Mouse (Mus musculus) intestine, embryonic 14.5 days (tissue): ENCODE data around the gene Gm266. TPM values are rescaled to one million over a fixed set of nuclear protein-coding genes. Genes with fewer than 3 reads are reported as not detected.

Experiments
- ATAC-seq: fragments of 200-750 bp; cut with Nextera tagmentation; replicated peaks from 2 replicates; pipeline ENCODE4 v1.8.0; 2017; ENCODE audit warnings: low read depth, moderate number of reproducible peaks, moderate TSS enrichment, moderate library complexity; ENCODE audit not compliant: low FRiP score, low TSS enrichment
- DNase-seq: peaks from one replicate; pipeline ENCODE4 v3.0.0-alpha.2; 2018; ENCODE audit warnings: low spot score
- H3K27ac ChIP-seq: fragments of 300-500 bp; sonication (generic); 2 replicates; pipeline ENCODE4 v1.5.1; 2014; ENCODE audit warnings: low read depth, mild to moderate bottlenecking, control low read depth
- H3K27me3 ChIP-seq: fragments of 300-500 bp; sonication (generic); replicated peaks from 2 replicates; pipeline ENCODE4 v1.6.1; 2014; ENCODE audit warnings: low read length, control low read depth; ENCODE audit not compliant: control insufficient read depth, insufficient read depth
- H3K36me3 ChIP-seq: fragments of 300-500 bp; sonication (generic); 2 replicates; pipeline ENCODE4 v1.6.1; 2014; ENCODE audit warnings: low read length, control low read depth; ENCODE audit not compliant: control insufficient read depth, insufficient read depth
- H3K4me1 ChIP-seq: fragments of 300-500 bp; sonication (generic); replicated peaks from 2 replicates; pipeline ENCODE4 v1.6.1; 2014; ENCODE audit warnings: low read length, control low read depth, mixed read lengths; ENCODE audit not compliant: control insufficient read depth, insufficient read depth
- H3K4me2 ChIP-seq: fragments of 300-500 bp; sonication (generic); 2 replicates; pipeline ENCODE4 v1.6.1; 2014; ENCODE audit warnings: low read length
- H3K4me3 ChIP-seq: fragments of 300-500 bp; sonication (generic); 2 replicates; pipeline ENCODE4 v1.5.1; 2014; ENCODE audit warnings: low read depth, low read length, control low read depth, mixed read lengths
- H3K9ac ChIP-seq: fragments of 300-500 bp; sonication (generic); 2 replicates; pipeline ENCODE4 v1.6.1; 2014; ENCODE audit warnings: mild to moderate bottlenecking, low read length
- H3K9me3 ChIP-seq: fragments of 300-500 bp; sonication (generic); 2 replicates; pipeline ENCODE4 v1.6.1; 2016; ENCODE audit warnings: low read length, control low read depth; ENCODE audit not compliant: control insufficient read depth
- WGBS: fragments of 180-500 bp; shearing (Covaris S2); extraction: QIAGEN DNeasy Blood & Tissue Kit; methylation state at CpG from one replicate; pipeline ENCODE4 v1.1.7; 2014; 5-methylcytosine and 5-hydroxymethylcytosine counted together
- polyA plus RNA-seq: library from polyadenylated mRNA; unstranded; fragments of >200 nt; fragmentation: Nextera tagmentation; extraction: Ambion mirVana; gene quantifications from 2 replicates; pipeline ENCODE4 v1.2.1, GENCODE M21; 2014

Gene Gm266
- polyA plus RNA-seq, 1 experiment from 2014 or later, result 27.5 TPM

DNA sequence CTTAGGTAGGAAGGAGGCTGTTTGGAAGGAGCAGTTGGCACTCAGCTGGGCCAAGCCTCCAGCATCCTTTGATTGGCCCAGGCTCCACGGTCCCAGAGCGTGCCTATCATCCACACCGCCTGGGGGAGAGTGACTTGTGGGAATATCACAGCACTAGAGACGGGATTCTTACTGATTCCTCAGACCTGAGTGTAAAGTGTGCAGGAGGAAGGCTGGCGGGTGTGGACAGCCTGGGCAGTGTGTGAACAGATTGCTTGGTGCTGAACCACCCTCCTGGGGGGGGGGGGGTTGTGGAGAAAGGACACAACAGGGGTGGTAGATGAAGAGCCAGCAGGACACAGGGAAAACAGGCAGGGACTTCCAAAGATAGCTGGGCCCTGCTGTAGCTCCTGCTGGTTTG lies 38.9 kb downstream of the Gm266 start:
- WGBS, result 39% methylated on average over 5 of the region's 5 CpGs
- ATAC-seq, result no peak
- H3K27ac ChIP-seq, result no peak overlapping the region
- no peaks in the 10 kb centered on the region for H3K9me3 ChIP-seq
- no peak overlapping the region for H3K4me2 ChIP-seq
- no peaks in the 10 kb centered on the region for H3K36me3 ChIP-seq
- H3K9ac ChIP-seq, result no peak overlapping the region
- peaks cover 30% of the 10 kb centered on the region for H3K4me1 ChIP-seq
- DNase-seq, result peak; percentile 50
- peaks cover 90% of the 10 kb centered on the region for H3K27me3 ChIP-seq
- no peak overlapping the region for H3K4me3 ChIP-seq

GRCm38 (mm10) chr12:111445890-111446613 lies 39.6 kb downstream of the Gm266 start:
- Histone ChIP-seq H3K9me3 (no peaks in the 10 kb centered on the region), H3K4me2 (peak overlapping the region; percentile 29), H3K9ac (no peak overlapping the region), H3K27me3 (peaks cover 89% of the 10 kb centered on the region), H3K4me1 (peaks cover 30% of the 10 kb centered on the region), H3K27ac (no peak overlapping the region), H3K4me3 (peak overlapping the region; percentile 23), H3K36me3 (no peaks in the 10 kb centered on the region)
- no peak for ATAC-seq
- 10% methylated on average over 27 of the region's 27 CpGs for WGBS
- no peak for DNase-seq

GRCm38 (mm10) chr12:111445161-111445889 lies 40.3 kb downstream of the Gm266 start:
- peak overlapping the region; percentile 23 for H3K4me3 ChIP-seq
- WGBS, result 6% methylated on average over 51 of the region's 52 CpGs
- ATAC-seq (no peak), DNase-seq (no peak)
- H3K4me2 ChIP-seq, result peak overlapping the region; percentile 29
- no peaks in the 10 kb centered on the region for H3K36me3 ChIP-seq
- H3K27ac ChIP-seq, result no peak overlapping the region
- peaks cover 28% of the 10 kb centered on the region for H3K4me1 ChIP-seq
- no peaks in the 10 kb centered on the region for H3K9me3 ChIP-seq
- H3K27me3 ChIP-seq, result peaks cover 86% of the 10 kb centered on the region
- no peak overlapping the region for H3K9ac ChIP-seq

GRCm38 (mm10) chr12:111443921-111444831 lies 41.4 kb downstream of the Gm266 start:
- H3K27ac ChIP-seq, result no peak overlapping the region
- no peaks in the 10 kb centered on the region for H3K36me3 ChIP-seq
- H3K9me3 ChIP-seq, result no peaks in the 10 kb centered on the region
- WGBS, result 33% methylated on average over 10 of the region's 10 CpGs
- DNase-seq (peak; percentile 52), ATAC-seq (no peak)
- H3K4me2 ChIP-seq, result no peak overlapping the region
- H3K9ac ChIP-seq, result no peak overlapping the region
- peaks cover 81% of the 10 kb centered on the region for H3K27me3 ChIP-seq
- H3K4me3 ChIP-seq, result no peak overlapping the region
- peaks cover 18% of the 10 kb centered on the region for H3K4me1 ChIP-seq

- Histone ChIP-seq H3K4me2 (peak overlapping the region; percentile 71), H3K4me1 (peaks cover 18% of the 10 kb centered on the region), H3K27me3 (peaks cover 74% of the 10 kb centered on the region), H3K27ac (no peak overlapping the region), H3K4me3 (peak overlapping the region; percentile 36), H3K36me3 (no peaks in the 10 kb centered on the region), H3K9me3 (no peaks in the 10 kb centered on the region), H3K9ac (peak overlapping the region; percentile 27; the same call in 1 of the 2 replicates)
- DNase-seq (peak; percentile 52), ATAC-seq (no peak)
- WGBS, result 18% methylated on average over 15 of the region's 15 CpGs
Measured at GRCm38 (mm10) chr12:111443011-111443870, 42.4 kb downstream of the Gm266 start.

DNA sequence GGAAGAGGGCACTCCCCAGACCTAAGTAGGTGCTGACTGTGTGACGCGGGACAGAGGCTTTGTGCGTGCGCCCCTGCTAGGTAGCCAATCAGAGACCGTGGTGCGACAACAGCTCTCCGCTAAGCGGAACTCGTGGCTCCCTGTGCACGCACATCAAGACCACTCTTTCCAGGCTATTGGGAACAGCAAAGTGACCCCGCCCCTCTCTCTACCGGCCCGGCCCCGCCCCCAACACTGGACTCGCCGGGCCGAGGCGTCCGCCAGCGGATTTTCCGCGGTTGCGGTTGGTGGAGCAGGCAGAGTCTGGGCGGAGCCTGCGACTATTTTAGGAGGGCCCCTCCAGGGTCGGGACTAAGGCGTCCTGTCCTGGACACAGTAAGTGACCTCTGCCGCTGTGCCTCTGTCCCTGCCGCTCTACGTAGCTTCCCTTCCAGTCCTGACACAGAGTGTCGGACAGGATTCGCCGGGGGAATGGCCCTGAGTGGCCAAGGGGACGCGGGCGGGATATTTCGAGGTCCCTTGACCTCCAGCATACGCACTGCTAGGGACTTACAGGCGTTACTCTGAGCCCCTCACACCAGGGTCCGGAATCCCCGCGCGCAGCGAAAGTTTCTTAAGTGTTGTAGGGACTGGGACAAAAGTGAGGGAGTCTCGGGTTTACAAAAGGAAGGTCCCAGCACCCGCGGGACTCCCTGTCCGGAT lies 43.2 kb downstream of the Gm266 start, which contains the start of gene Tnfaip2:
Gene Tnfaip2 (plus strand): TSS at position 161 of the 702 bp plus-strand sequence.
- peak; percentile 53 for ATAC-seq
- H3K27me3 ChIP-seq, result peaks cover 66% of the 10 kb centered on the region
- no peak within 1 kb of the TSS for H3K27ac ChIP-seq
- H3K4me2 ChIP-seq, result peak within 1 kb of the TSS; percentile 71
- H3K36me3 ChIP-seq, result no peaks in the 10 kb centered on the region
- peak within 1 kb of the TSS; percentile 27; the same call in 1 of the 2 replicates for H3K9ac ChIP-seq
- peak; percentile 69 for DNase-seq
- no peaks in the 10 kb centered on the region for H3K9me3 ChIP-seq
- peak within 1 kb of the TSS; percentile 36 for H3K4me3 ChIP-seq
- peaks cover 18% of the 10 kb centered on the region for H3K4me1 ChIP-seq
- WGBS, result under 1% methylated on average over 48 of the region's 48 CpGs

- H3K27ac ChIP-seq, result no peak overlapping the region
- ATAC-seq, result no peak
- H3K36me3 ChIP-seq, result no peaks in the 10 kb centered on the region
- no peaks in the 10 kb centered on the region for H3K9me3 ChIP-seq
- WGBS, result 75% methylated on average over 3 of the region's 3 CpGs
- H3K27me3 ChIP-seq, result peaks cover 62% of the 10 kb centered on the region
- no peak overlapping the region for H3K4me3 ChIP-seq
- no peak overlapping the region for H3K9ac ChIP-seq
- peak; percentile 51 for DNase-seq
- H3K4me2 ChIP-seq, result no peak overlapping the region
- peaks cover 18% of the 10 kb centered on the region for H3K4me1 ChIP-seq
Measured at GRCm38 (mm10) chr12:111441523-111441922, 44.1 kb downstream of the Gm266 start.
